Mouse (Mus musculus) adrenal gland, adult (tissue): ENCODE measurements around the gene Crybb1.
A peak's percentile ranks its signal among the peaks of the same experiment; 100 is the strongest.

Experiments
- DNase-seq, 2 experiments: peaks; one replicate each; pipeline ENCODE4 v3.0.0; 2022 to 2023; ENCODE audit warnings: low spot score in 1 of 2; ENCODE audit not compliant: inconsistent age in 2 of 2

Crybb1 gene

DNA sequence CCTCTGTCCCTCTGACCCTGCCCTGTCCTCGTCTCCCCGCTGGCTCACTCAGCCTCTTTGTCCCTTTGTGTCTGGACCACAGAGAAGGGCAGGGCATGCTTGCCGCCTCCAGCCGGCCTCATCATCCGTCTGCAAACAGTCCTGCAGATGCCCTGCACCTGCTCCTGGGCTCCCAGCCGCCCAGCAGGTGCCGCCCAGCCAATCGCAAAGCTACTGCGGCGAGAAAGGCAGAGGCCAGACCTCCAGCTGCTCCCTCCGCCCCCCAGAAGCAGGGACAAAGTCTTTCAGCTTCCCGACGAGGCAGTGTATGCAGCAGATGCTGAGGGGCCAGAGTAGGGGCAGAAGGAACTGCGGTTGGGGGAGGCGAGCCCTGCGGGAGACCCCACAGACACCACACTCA is 18.2 kb upstream of the Crybb1 start:
- peak in 1 of 2 experiments; percentile 39 for DNase-seq

DNA sequence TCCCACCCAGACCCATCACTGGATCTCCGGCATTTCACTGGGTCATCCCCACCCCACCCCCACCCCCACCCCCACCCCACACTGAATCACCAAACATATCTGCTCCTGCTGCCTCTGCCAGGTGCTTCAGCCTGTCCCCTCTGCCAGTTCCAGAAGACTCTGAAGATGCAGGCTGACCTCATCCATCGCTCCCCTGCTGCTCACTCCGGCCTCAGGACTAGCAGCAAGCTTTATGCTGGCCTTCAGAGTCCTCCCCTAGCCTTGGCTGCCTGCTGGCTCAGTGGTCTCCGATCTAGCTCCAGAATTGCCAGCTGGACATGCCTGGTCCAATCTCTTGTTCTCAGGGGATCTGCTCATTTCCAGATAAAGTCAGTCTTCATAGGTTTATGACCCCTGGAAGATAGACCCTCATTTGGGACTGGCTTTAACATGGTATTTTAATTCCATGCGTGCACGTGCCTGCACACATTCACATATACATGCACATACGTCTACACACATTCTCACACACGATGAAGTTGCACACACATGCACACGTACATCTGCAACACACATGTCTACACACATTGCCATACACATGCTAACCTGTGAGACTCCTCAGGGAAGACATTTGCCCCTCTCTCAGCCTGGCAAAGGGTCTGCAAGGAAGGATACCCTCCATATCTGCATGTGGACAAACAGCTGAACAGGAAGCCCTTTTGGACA is 17.6 kb upstream of the Crybb1 start:
- no peak for DNase-seq

DNA sequence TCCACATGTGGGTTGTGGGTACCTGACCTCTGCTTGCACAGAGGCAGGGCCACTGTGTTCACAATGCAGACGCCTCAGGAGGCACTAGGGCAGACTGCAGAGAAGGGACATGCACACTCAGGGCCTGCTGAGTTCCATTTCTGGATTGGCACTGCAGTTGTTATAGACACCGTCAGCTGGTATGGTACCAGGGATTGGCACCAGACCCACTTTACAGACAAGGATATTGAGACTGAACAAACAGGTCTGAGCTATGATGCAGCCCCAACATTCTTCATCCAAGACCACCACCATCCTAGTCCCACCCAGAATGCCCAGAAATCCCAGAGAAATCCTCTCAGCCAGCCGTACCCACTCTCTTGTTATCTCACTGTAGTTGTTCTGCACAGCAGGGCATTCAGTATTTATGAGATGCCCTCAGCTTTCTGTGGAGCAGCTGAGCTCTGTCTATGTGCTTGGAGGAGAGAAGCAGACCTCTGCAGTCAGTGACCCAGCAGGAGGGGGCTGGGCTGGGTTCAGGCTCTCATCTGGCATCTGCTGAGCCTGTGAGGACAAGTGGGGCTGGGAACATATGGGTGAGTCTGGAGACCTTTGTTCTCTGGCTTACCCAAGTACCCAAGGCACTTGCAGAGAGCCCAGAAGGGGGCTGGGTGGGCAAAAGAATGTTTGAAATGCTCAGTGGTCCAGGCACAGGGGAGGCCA is 16.7 kb upstream of the Crybb1 start:
- DNase-seq, result no peak

DNA sequence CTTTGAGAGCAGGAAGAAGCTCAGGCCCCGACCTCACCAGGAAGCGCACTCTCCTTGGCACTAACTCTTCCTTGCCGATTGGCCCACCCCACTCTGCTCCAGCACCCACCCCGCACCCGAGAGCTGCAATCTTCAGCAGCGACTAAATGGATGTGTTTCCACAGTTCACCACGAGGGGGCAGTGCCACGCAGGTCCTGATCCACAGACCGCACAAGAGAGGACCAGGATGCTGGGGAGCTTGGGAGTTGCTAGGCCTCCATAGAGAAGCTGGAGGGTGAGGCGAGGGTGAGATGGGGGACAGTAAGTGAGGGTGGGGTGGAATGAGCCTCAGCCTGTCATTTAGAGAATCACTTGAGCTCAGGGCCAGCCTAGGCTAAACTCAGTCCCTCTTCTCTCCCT is 14.9 kb upstream of the Crybb1 start:
- peak; percentile 87 to 97 for DNase-seq

DNA sequence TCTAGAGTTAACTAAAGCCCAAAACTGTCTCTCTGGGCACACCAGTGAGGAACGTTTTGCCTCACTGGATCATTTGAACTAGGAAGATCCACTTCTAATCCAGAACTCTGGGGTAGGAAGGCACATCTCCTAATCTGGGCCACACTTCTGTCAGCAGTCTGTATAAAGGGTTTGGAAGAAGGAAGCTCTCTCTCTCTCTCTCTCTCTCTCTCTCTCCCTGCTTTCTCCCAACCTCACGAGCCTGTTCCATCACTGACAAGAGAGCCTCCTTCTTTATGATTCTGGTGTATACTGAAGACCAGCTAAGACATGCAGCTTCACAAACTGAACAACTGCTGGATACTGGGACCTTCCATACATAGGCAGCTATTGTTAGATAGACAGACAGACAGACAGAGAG is 13.8 kb upstream of the Crybb1 start:
- no peak for DNase-seq

DNA sequence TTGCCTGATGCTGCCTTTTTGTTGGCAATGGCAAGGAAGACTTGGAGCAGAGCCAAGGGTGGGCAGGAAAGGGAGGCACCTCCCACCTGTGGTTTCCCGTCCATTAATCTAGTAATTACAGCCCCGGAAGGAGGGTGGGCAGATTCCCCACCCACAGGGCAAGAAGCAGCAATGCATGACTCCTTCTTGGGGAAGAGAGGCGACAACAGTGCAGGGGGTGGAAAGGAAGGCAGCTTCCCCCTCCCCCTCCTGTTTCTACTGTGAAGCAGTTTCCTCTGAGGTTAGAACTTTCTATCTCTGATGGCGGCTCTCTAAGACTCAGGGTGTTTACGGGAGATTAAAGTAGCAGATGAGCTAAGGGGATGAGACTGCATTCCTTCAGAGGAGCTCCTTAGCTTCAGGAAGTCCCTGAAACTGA is 13.2 kb upstream of the Crybb1 start:
- DNase-seq, result peak; percentile 68 to 84

- DNase-seq, result peak; percentile 45 to 60
Measured at GRCm38 (mm10) chr5:112243041-112243440, 12.6 kb upstream of the Crybb1 start.

DNA sequence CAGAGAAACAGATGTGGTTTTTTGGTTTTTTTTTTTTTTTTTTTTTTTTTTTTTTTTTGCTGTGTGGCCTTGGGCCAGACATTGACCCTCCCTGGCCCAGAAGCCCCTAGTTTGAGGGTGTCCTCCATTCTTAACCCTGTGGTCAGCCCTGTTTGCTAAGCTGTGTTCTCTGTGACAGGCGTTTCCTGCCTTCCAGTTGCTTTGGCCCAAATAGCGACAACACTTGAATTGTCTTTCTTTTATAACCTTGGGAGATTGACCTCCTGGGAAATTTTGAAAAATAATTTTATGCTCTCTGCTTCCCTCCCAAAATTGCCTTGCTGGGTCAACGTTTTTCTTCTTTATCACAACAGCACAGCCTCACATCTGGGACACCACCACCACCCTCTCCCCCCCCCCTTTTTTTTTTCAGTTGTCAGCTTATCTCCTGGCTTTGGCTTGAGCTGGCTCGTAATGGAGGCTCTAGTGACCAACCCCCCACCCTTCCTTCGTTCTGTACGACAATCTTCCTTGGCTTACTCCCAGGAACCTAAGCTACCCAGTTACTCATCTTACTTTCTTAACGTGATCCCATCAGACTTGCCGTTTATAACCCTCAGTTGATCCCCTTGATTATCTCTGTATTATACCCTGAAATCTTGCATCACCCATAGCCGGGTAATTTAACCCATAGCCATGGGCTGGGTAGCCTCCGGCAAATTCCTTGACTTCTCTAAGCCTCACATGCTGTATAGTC is 11.9 kb upstream of the Crybb1 start:
- DNase-seq, result peak in 1 of 2 experiments; percentile 71

- DNase-seq, result no peak
Measured at GRCm38 (mm10) chr5:112244275-112244562, 11.4 kb upstream of the Crybb1 start.

DNA sequence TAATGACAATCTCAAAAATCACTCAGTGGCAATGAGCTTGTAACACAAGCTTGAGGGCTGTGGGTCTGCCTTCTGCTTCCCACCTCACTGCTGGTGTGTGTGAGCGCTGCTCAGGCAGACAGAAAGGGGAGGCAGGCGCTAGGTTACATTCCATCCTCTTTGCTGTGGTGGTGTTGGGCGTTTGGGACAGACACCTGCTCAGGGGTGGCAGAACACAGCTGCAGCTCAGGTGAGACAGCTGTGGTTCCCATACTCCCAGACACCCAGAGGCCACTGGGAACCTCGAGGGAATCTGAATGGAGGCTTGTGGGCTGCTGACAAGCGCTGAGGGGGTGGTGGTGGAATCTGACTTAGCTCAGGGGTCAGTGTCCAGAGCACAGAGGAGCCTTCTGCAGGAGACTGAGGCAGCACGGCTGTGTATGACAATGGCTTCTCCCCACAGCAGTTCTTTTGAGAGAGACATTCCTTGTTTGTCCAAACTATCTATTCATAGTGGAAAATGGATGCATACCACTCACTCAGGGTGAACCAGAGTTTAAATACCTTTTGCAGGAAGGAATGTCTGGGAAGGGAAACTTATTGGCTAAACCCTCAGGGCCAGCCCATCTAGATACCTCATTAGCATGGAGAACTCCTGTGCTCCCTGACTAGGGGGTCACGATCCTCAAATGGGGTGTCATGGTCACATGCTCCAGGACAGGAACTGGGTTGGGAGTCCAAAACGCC is 10.6 kb upstream of the Crybb1 start:
- no peak for DNase-seq

GRCm38 (mm10) chr5:112247399-112247798 is 8.2 kb upstream of the Crybb1 start:
- peak in 1 of 2 experiments; percentile 22 for DNase-seq

DNA sequence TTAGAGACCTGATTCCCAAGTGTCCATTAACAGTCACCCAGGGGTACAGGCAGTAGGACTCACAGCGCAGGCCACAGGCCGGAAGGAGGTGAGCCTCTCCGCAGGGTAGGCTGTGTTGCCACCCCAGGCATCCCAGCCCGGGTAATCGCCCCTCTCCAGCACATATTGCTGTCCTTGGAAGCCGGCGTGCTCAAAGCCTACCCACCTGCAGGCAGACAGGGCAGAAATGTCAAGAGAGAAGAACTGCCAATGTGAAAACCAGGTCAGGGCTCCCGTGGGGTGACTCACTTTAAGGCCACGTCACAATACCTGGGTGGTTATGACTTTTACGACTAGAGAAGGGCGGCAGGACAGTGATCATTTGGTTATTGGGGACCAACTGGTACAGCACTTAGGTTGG is 6.5 kb upstream of the Crybb1 start:
- DNase-seq, result peak; percentile 83 to 91

DNA sequence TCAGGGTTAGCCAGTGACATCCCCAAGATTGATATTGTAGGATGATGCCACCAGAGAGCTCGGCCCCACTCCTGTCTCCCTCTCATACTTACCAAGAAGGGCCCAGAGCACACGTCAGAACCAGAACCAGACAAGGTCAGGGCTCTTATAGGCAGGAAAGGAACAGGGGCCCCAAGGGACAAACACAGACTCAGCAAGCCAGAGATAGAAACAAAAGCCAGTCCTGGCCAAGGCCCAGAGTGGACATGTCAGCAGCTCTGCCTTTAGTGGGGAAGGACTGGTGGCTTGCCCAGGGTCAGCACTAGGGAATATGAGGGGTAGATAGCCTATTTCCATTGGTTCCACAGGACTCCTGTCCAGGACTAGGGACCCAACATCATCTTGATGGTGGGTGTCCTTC is 3.2 kb upstream of the Crybb1 start, which contains the start of gene Cryba4:
Gene Cryba4, minus strand, starts transcription at position 119 of the 400 bp plus-strand sequence.
- DNase-seq, result peak; percentile 77 to 88

- peak; percentile 79 to 89 for DNase-seq
Measured at GRCm38 (mm10) chr5:112253169-112253568, 2.4 kb upstream of the Crybb1 start.

GRCm38 (mm10) chr5:112254282-112254806 is 1.3 kb upstream of the Crybb1 start:
- DNase-seq, result peak; percentile 96 to 97

DNA sequence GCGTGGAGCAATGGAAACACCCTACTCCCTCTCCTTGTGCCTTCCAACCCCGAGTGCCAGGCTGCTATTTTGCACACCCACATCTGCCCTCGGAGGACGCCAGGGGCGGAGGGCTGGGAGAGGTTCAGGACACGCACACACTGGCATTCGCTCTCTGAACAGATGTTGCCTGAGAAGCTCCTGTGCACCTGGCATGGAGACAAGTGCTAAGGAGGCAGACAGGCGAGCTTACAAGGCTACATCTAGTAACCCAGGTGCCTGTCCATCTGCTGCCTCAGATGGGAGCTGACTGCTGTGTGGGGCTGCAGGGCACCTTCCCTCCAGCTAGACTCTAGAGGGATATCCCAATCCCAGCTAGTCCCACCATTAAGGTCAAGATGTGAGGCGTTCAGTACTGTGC is 842 bp downstream of the Crybb1 start:
- peak in 1 of 2 experiments; percentile 61 for DNase-seq

DNA sequence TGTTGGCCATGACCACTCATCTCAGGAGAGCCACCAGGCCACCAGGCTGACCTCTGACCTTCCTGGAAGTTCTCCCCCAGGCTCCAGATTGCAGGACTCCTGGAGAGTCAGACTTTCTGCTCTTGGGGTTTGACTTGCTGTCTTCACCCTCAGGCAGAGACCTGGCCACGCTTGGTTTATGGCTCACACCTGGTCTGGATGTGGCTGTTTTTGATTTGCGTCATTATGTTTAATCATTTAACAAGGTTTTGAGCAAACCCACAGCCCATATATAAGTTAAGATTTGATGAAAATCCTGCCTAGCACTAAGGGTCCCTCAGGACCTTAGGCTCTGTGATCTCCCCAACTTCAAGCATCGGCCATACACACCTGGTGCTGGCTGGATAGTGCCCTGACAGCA is 2.3 kb downstream of the Crybb1 start:
- peak in 1 of 2 experiments; percentile 29 for DNase-seq

- DNase-seq, result peak in 1 of 2 experiments; percentile 35
Measured at GRCm38 (mm10) chr5:112259862-112260650, 4.4 kb downstream of the Crybb1 start.

GRCm38 (mm10) chr5:112260818-112261217 is 5.2 kb downstream of the Crybb1 start:
- no peak for DNase-seq

GRCm38 (mm10) chr5:112264099-112264498 is 8.5 kb downstream of the Crybb1 start:
- DNase-seq, result peak in 1 of 2 experiments; percentile 64
